Mouse (Mus musculus): Measurements from ENCODE around the gene Pcif1. TPM values are rescaled to one million over a fixed set of nuclear protein-coding genes. Genes with fewer than 3 reads are reported as not detected.

Pcif1 gene
- total RNA-seq, 2 experiments from 2014 or later = 25.6 TPM

DNA sequence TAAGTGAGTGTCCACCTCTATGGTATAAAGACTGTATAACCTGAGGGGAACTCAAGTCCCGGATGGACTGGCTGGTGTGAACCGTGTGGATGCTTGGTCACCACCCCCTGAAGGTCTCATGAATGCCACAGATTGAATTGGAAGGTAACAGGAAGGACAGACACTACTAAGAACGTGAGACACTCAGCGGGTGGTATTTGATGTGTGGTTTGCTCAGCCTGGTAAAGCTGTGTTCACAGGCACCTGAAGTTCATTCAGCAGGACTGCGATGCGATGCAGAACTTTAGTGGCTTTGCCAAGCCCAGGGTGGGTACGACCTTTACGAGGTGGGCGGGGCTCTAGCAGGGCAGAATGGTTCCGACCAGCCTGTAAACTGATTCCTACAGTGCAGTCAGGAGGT, 38.3 kb downstream of the Pcif1 start:
- intact Hi-C loops (cut with DNase I) = loop anchor here (5.0 kb wide), 1 partner anchor 100 kb away; no protein-coding TSS in a partner anchor
- no peak overlapping the region for H3K27ac ChIP-seq
- DNase-seq = no peak
- H3K4me3 ChIP-seq = no peak overlapping the region
- no peak for TF ChIP-seq CTCF (IDR thresholded peaks at IDR 0.05)

GRCm38 (mm10) chr2:164918325-164918724, 39.2 kb downstream of the Pcif1 start:
- intact Hi-C loops (cut with DNase I) = loop anchor here (5.0 kb wide), 1 partner anchor 99 kb away; no protein-coding TSS in a partner anchor
- no peak overlapping the region for H3K27ac ChIP-seq
- TF ChIP-seq CTCF (IDR thresholded peaks at IDR 0.05) = peak; percentile 52
- no peak overlapping the region for H3K4me3 ChIP-seq
- no peak for DNase-seq

DNA sequence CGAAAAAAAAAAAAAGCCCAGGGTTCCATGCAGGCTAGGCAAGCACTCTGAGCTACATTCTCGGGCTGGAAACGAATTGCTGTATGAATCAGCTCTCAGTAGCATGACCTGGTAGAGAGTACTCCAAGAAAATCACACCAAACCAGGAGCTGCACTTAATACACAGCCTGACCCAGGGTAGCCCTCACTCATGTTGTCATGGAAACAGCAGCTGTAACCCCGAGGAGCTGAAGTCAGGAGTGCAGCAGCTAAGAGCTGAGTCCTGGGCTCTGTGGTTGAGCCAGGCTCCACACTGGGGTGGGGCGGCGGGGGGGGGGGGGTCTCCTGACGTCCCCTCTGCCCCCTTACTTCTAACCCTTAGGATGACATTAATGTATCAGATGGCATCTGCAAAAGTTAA, 42.9 kb downstream of the Pcif1 start:
- TF ChIP-seq CTCF (IDR thresholded peaks at IDR 0.05) = no peak
- Histone ChIP-seq H3K27ac (no peak overlapping the region), H3K4me3 (no peak overlapping the region)
- no peak for DNase-seq
- intact Hi-C loops (cut with DNase I) = no loop called here

GRCm38 (mm10) chr2:164923291-164923690, 44.2 kb downstream of the Pcif1 start:
- H3K4me3 ChIP-seq = no peak overlapping the region
- DNase-seq = no peak
- H3K27ac ChIP-seq = no peak overlapping the region
- TF ChIP-seq CTCF (IDR thresholded peaks at IDR 0.05) = no peak
- intact Hi-C loops (cut with DNase I) = no loop called here

GRCm38 (mm10) chr2:164924100-164924857, 45.2 kb downstream of the Pcif1 start:
- intact Hi-C loops (cut with DNase I) = no loop called here
- TF ChIP-seq CTCF (IDR thresholded peaks at IDR 0.05) = peak; percentile 97; the same call in 1 of the 2 replicates
- H3K27ac ChIP-seq = peak overlapping the region; percentile 29; the same call in 1 of the 2 replicates
- DNase-seq = peak; percentile 89
- H3K4me3 ChIP-seq = no peak overlapping the region

DNA sequence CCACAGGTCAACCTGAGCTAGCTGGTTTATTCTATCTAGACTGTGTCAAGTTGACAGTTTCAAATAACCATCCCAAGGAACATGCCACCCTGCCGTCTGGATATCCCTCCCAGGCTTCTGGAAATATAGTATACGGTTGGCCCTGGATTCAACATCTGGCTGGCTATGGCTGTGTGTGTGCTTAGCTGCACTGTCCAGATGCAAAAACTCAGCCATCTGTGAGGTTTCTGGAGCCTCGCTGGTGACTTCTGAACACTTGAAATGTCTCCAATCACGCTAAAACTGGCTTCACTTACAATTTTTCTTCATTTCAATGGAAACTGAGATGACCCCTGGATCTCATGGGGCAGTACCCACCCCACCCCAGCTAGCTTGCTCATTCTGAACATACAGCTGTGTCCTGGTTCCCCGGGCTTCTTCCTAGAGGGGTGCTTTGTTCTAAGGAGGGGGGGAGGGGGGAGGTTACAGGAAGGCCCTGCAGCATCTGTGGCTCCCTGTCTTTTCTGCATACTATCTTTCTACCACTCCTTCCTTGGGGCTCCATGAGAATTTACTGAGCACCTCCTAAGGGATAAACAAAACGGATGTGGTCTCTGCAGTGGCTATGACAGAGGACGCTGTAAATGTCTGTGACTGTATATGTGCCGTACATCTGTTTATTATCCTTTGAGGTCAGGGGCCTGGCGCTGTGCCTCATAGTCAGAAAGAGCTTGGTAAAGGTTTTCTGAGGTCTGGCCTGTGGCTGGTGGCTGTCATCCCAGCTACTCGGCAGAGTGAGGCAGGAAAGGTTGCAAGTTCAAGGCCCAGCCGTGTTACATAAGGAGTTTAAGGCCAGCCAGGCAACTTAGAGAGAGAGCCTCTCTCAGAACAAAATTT, 51.8 kb downstream of the Pcif1 start:
- TF ChIP-seq CTCF (IDR thresholded peaks at IDR 0.05) = no peak
- no peak for DNase-seq
- intact Hi-C loops (cut with DNase I) = no loop called here

DNA sequence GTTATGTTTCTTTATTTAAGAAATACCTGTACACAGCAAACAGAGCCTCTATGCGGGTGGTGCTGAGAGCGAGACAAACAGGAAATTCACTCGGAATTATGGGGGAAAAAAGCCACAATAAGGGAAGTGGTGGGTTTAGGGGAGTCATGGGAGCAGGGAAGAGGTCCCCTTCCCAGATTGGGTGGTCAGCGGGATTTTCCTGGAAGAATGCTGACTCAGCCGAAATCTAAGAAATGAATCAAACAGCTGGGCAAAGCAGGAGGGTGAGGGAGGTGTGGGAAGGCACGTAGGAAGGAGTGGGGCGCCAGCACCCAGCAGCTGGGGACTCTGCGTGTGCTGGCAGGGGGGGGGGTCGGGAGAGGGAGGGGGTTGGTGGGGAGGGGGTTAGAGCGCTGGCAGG, 54.4 kb downstream of the Pcif1 start:
- H3K4me3 ChIP-seq = no peak overlapping the region
- no peak for TF ChIP-seq CTCF (IDR thresholded peaks at IDR 0.05)
- intact Hi-C loops (cut with DNase I) = no loop called here

More for the DNA sequence above, 51.8 kb downstream of the Pcif1 start:
- H3K27ac ChIP-seq = no peak overlapping the region
- no peak overlapping the region for H3K4me3 ChIP-seq

DNA sequence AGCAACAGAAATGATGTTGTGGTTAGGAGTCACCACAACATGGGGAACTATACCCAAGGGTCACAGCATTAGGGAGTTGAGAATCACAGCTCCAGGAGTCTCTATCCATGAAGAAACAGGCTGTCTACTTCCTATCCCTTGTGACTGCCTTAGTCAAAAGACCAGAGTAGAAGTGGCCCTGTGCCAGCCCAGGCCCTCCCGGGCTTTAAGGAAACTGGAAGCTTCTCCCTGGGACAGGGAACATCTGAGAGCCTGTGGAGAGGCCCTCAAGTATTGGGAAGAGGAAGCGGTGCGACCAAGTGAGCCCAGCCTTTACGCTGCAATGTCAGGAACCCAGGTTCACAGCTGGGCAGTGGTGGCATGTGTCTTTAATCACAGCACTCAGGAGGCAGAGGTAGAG, 56.9 kb downstream of the Pcif1 start:
- no peak for DNase-seq
- Histone ChIP-seq H3K4me3 (no peak overlapping the region), H3K27ac (no peak overlapping the region)
- intact Hi-C loops (cut with DNase I) = no loop called here
- no peak for TF ChIP-seq CTCF (IDR thresholded peaks at IDR 0.05)

More for the DNA sequence above, 54.4 kb downstream of the Pcif1 start:
- DNase-seq = no peak
- no peak overlapping the region for H3K27ac ChIP-seq

GRCm38 (mm10) chr2:164938146-164939091, 59.3 kb downstream of the Pcif1 start:
- H3K4me3 ChIP-seq = peak overlapping the region; percentile 65

DNA sequence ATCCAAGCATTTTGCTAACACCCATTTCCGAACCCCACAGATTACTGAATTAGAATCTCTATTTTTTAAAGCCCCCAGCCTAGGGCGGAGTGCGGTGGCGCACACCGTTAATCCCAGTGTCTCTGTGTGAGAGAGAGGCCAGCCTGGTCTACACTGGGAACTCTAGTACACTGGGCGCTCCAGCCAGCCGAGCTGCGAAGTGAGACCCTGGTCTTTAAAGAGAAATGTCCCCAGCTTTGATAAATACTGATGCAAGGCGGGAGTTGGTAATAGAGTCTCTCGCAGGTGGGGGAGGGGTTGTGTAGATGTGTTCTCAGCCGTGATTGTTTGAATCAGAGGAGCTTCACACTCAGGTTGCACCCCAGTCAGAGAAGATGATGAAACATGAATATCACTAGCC, 60.0 kb downstream of the Pcif1 start:
- DNase-seq = no peak
- intact Hi-C loops (cut with DNase I) = no loop called here
- Histone ChIP-seq H3K4me3 (peak overlapping the region; percentile 65), H3K27ac (no peak overlapping the region)
- no peak for TF ChIP-seq CTCF (IDR thresholded peaks at IDR 0.05)

More at GRCm38 (mm10) chr2:164938146-164939091, 59.3 kb downstream of the Pcif1 start:
- no peak overlapping the region for H3K27ac ChIP-seq
- intact Hi-C loops (cut with DNase I) = no loop called here
- no peak for DNase-seq
- TF ChIP-seq CTCF (IDR thresholded peaks at IDR 0.05) = no peak

DNA sequence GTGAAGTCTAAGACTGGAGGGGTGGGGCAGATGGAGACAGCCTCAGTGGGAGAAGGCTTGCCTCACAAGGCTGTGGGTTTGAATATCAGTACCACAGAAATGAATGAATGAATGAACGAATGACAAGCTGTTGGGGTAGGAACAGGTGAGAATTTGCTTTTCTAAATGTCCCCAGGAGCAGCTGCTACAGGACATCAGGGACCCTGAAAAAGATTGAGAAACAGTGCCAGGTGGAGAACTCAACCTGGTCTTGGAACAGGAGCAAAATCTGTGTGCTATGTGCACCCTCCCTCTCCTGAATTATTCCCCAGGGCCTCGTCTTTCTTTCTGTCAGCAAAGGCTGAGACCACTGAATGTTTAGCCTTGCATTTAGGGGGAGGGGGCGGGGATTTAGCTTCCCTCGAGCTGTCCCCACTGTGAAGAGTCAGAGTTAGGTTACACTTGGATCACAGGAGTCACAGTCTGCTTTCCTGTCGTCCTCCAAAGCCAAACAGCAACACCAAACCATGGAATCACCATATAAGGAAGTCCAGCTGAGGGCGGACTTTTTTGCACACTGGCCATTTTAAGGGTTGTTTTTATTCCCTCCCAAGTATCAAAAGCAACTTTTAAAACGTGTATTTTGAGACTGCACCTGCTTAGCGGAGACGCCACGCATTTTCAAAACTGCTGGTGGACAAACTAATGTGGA, 61.2 kb downstream of the Pcif1 start, which contains the start of gene Mmp9:
TSS of gene Mmp9 (plus strand) at position 641 of the 691 bp plus-strand sequence.
- Histone ChIP-seq H3K4me3 (no peak within 1 kb of the TSS), H3K27ac (no peak within 1 kb of the TSS)
- TF ChIP-seq CTCF (IDR thresholded peaks at IDR 0.05) = no peak
- intact Hi-C loops (cut with DNase I) = no loop called here
- DNase-seq = no peak
